Mouse (Mus musculus) neural tube, embryonic 15.5 days (tissue): ENCODE measurements around the gene Nfx1. TPM values are rescaled to one million over a fixed set of nuclear protein-coding genes. Genes with fewer than 3 reads are reported as not detected.
"Not testable (repeated sequence)": the region's sequence is repeated elsewhere in the genome, so short reads cannot be mapped to it uniquely, and the experiment has no call there.

ENCODE experiments used
- ATAC-seq: fragments of 200-750 bp; cut with Nextera tagmentation; 2 replicates; pipeline ENCODE4 v1.8.0; 2017; ENCODE audit warnings: mild to moderate bottlenecking, moderate TSS enrichment, moderate library complexity; ENCODE audit not compliant: low FRiP score
- H3K27ac ChIP-seq: fragments of 300-500 bp; sonication (generic); replicated peaks from 2 replicates; pipeline ENCODE4 v1.5.1; 2015; ENCODE audit warnings: mild to moderate bottlenecking, inconsistent platforms
- H3K27me3 ChIP-seq: fragments of 300-500 bp; sonication (generic); replicated peaks from 2 replicates; pipeline ENCODE4 v1.6.1; 2015; ENCODE audit warnings: inconsistent platforms
- H3K36me3 ChIP-seq: fragments of 300-500 bp; sonication (generic); 2 replicates; pipeline ENCODE4 v1.6.1; 2015; ENCODE audit warnings: inconsistent platforms
- H3K4me1 ChIP-seq: fragments of 300-500 bp; sonication (generic); 2 replicates; pipeline ENCODE4 v1.6.1; 2015; ENCODE audit warnings: inconsistent platforms
- H3K4me2 ChIP-seq: fragments of 300-500 bp; sonication (generic); 2 replicates; pipeline ENCODE4 v1.6.1; 2015; ENCODE audit warnings: inconsistent platforms, mild to moderate bottlenecking, moderate library complexity
- H3K4me3 ChIP-seq: fragments of 300-500 bp; sonication (generic); replicated peaks from 2 replicates; pipeline ENCODE4 v1.5.1; 2015; ENCODE audit warnings: mild to moderate bottlenecking, inconsistent platforms
- H3K9ac ChIP-seq: fragments of 300-500 bp; sonication (generic); replicated peaks from 2 replicates; pipeline ENCODE4 v1.6.1; 2015; ENCODE audit warnings: mild to moderate bottlenecking, inconsistent platforms
- H3K9me3 ChIP-seq: fragments of 300-500 bp; sonication (generic); replicated peaks from 2 replicates; pipeline ENCODE4 v1.6.1; 2016; ENCODE audit warnings: inconsistent platforms
- WGBS: fragments of 180-500 bp; shearing (Covaris S2); methylation state at CpG from one replicate; pipeline ENCODE4 v1.1.7; 2015; ENCODE audit warnings: mixed read lengths; 5-methylcytosine and 5-hydroxymethylcytosine counted together
- polyA plus RNA-seq: library from polyadenylated mRNA; unstranded; fragments of >200 nt; fragmentation: Nextera tagmentation; extraction: Ambion mirVana; gene quantifications from 2 replicates; pipeline ENCODE4 v1.2.1, GENCODE M21; 2015

Nfx1 gene
- 95.2 and 97.9 TPM in 2 replicates for polyA plus RNA-seq

GRCm38 (mm10) chr4:40970842-40971701 lies at the start of gene Nfx1:
Gene Nfx1, plus strand, starts transcription at chr4:40970906.
- under 1% methylated on average over 67 of the region's 85 CpGs for WGBS
- H3K9me3 ChIP-seq = no peaks in the 10 kb centered on the region
- H3K4me2 ChIP-seq = peak within 1 kb of the TSS; percentile 79
- H3K4me3 ChIP-seq = peak within 1 kb of the TSS; percentile 99
- peaks cover 15% of the 10 kb centered on the region for H3K36me3 ChIP-seq
- H3K9ac ChIP-seq = peak within 1 kb of the TSS; percentile 93
- H3K4me1 ChIP-seq = peaks cover 25% of the 10 kb centered on the region
- ATAC-seq = peak; percentile 99
- peak within 1 kb of the TSS; percentile 94 for H3K27ac ChIP-seq
- no peaks in the 10 kb centered on the region for H3K27me3 ChIP-seq

GRCm38 (mm10) chr4:40921288-40921687 lies 49.4 kb upstream of the Nfx1 start:
- 77% methylated on average over 3 of the region's 3 CpGs for WGBS
- Histone ChIP-seq H3K36me3 (no peaks in the 10 kb centered on the region), H3K4me1 (no peaks in the 10 kb centered on the region), H3K27ac (no peak overlapping the region), H3K4me2 (no peak overlapping the region), H3K27me3 (no peaks in the 10 kb centered on the region), H3K9me3 (no peaks in the 10 kb centered on the region), H3K4me3 (no peak overlapping the region), H3K9ac (no peak overlapping the region)
- ATAC-seq = no peak

- no peak for ATAC-seq
Measured at GRCm38 (mm10) chr4:40923087-40923651, 47.5 kb upstream of the Nfx1 start.

GRCm38 (mm10) chr4:40925568-40925967 lies 45.1 kb upstream of the Nfx1 start:
- Histone ChIP-seq H3K9ac (no peak overlapping the region), H3K4me1 (no peaks in the 10 kb centered on the region), H3K4me3 (no peak overlapping the region), H3K27me3 (no peaks in the 10 kb centered on the region), H3K4me2 (no peak overlapping the region), H3K9me3 (no peaks in the 10 kb centered on the region), H3K36me3 (no peaks in the 10 kb centered on the region), H3K27ac (no peak overlapping the region)
- WGBS = 48% methylated on average over 3 of the region's 3 CpGs
- no peak for ATAC-seq

More at GRCm38 (mm10) chr4:40923087-40923651, 47.5 kb upstream of the Nfx1 start:
- Histone ChIP-seq H3K27me3 (no peaks in the 10 kb centered on the region), H3K36me3 (no peaks in the 10 kb centered on the region), H3K9me3 (no peaks in the 10 kb centered on the region), H3K9ac (no peak overlapping the region), H3K4me1 (no peaks in the 10 kb centered on the region), H3K4me2 (no peak overlapping the region), H3K27ac (no peak overlapping the region), H3K4me3 (no peak overlapping the region)
- 84% methylated on average over 6 of the region's 6 CpGs for WGBS

GRCm38 (mm10) chr4:40929046-40929445 lies 41.7 kb upstream of the Nfx1 start:
- Histone ChIP-seq H3K9ac (no peak overlapping the region), H3K4me3 (no peak overlapping the region), H3K27me3 (no peaks in the 10 kb centered on the region), H3K36me3 (peaks cover 18% of the 10 kb centered on the region), H3K9me3 (no peaks in the 10 kb centered on the region), H3K4me2 (no peak overlapping the region), H3K27ac (no peak overlapping the region), H3K4me1 (no peaks in the 10 kb centered on the region)
- ATAC-seq = no peak
- WGBS = 89% methylated on average over 7 of the region's 7 CpGs

- WGBS = 94% methylated on average over 5 of the region's 5 CpGs
- Histone ChIP-seq H3K4me1 (no peaks in the 10 kb centered on the region), H3K27me3 (no peaks in the 10 kb centered on the region), H3K27ac (no peak overlapping the region), H3K4me3 (no peak overlapping the region), H3K4me2 (no peak overlapping the region), H3K36me3 (peaks cover 55% of the 10 kb centered on the region), H3K9me3 (no peaks in the 10 kb centered on the region), H3K9ac (no peak overlapping the region)
- no peak for ATAC-seq
Measured at GRCm38 (mm10) chr4:40933694-40934093, 37.0 kb upstream of the Nfx1 start.

GRCm38 (mm10) chr4:40934369-40934768 lies 36.3 kb upstream of the Nfx1 start:
- WGBS = 90% methylated on average over 3 of the region's 3 CpGs

GRCm38 (mm10) chr4:40936175-40936839 lies 34.4 kb upstream of the Nfx1 start:
- Histone ChIP-seq H3K27me3 (no peaks in the 10 kb centered on the region), H3K9me3 (no peaks in the 10 kb centered on the region)
- ATAC-seq = peak; percentile 91

More at GRCm38 (mm10) chr4:40934369-40934768, 36.3 kb upstream of the Nfx1 start:
- H3K27ac ChIP-seq, H3K9me3 ChIP-seq, ATAC-seq, H3K4me1 ChIP-seq, H3K4me3 ChIP-seq, H3K9ac ChIP-seq, H3K4me2 ChIP-seq, H3K27me3 ChIP-seq: not testable (repeated sequence)
- peaks cover 62% of the 10 kb centered on the region for H3K36me3 ChIP-seq

GRCm38 (mm10) chr4:40938793-40939192 lies 31.9 kb upstream of the Nfx1 start:
- Histone ChIP-seq H3K4me3 (no peak overlapping the region), H3K27ac (no peak overlapping the region), H3K4me1 (no peaks in the 10 kb centered on the region), H3K36me3 (peaks cover 86% of the 10 kb centered on the region), H3K9me3 (no peaks in the 10 kb centered on the region), H3K4me2 (no peak overlapping the region), H3K9ac (no peak overlapping the region), H3K27me3 (no peaks in the 10 kb centered on the region)
- no peak for ATAC-seq
- 95% methylated on average over 5 of the region's 5 CpGs for WGBS

More at GRCm38 (mm10) chr4:40936175-40936839, 34.4 kb upstream of the Nfx1 start:
- Histone ChIP-seq H3K27ac (peak overlapping the region; percentile 56; the same call in 1 of the 2 replicates), H3K4me3 (no peak overlapping the region), H3K9ac (no peak overlapping the region), H3K4me1 (no peaks in the 10 kb centered on the region), H3K4me2 (no peak overlapping the region), H3K36me3 (peaks cover 80% of the 10 kb centered on the region)
- WGBS = 62% methylated on average over 9 of the region's 9 CpGs

- ATAC-seq = no peak
- Histone ChIP-seq H3K4me2 (no peak overlapping the region), H3K27me3 (no peaks in the 10 kb centered on the region), H3K36me3 (peaks cover 61% of the 10 kb centered on the region), H3K9me3 (no peaks in the 10 kb centered on the region), H3K9ac (no peak overlapping the region), H3K27ac (no peak overlapping the region), H3K4me3 (no peak overlapping the region), H3K4me1 (peaks cover 16% of the 10 kb centered on the region)
- WGBS = 96% methylated on average over 5 of the region's 5 CpGs
Measured at GRCm38 (mm10) chr4:40943651-40944050, 27.1 kb upstream of the Nfx1 start.

- WGBS = 91% methylated on average over 7 of the region's 7 CpGs
- Histone ChIP-seq H3K27ac (no peak overlapping the region), H3K27me3 (no peaks in the 10 kb centered on the region), H3K4me3 (peak overlapping the region; percentile 99), H3K36me3 (peaks cover 46% of the 10 kb centered on the region), H3K4me1 (peaks cover 30% of the 10 kb centered on the region), H3K4me2 (peak overlapping the region; percentile 76), H3K9ac (0 out of 2 replicates have a peak overlapping the region, but pooled peaks have one; percentile 77), H3K9me3 (no peaks in the 10 kb centered on the region)
- no peak for ATAC-seq
Measured at GRCm38 (mm10) chr4:40946516-40947121, 24.1 kb upstream of the Nfx1 start.
